Mouse (Mus musculus) stomach, embryonic 14.5 days (tissue): ENCODE measurements at regions not wholly inside any gene's neighbourhood (a gene's known extent, or its start where the extent isn't known, plus 50 kb on each side); places are given as distances from the start of the nearest gene placed in this dataset.

ENCODE experiments used
- ATAC-seq: fragments of 200-750 bp; cut with Nextera tagmentation; 2 replicates; pipeline ENCODE4 v1.8.0; 2017; ENCODE audit warnings: low read depth, moderate TSS enrichment; ENCODE audit not compliant: insufficient number of reproducible peaks, insufficient read depth, low FRiP score
- H3K27ac ChIP-seq: fragments of 300-500 bp; sonication (generic); 2 replicates; pipeline ENCODE4 v1.5.1; 2014; ENCODE audit warnings: mild to moderate bottlenecking, low read length, moderate library complexity, mixed read lengths
- H3K27me3 ChIP-seq: fragments of 300-500 bp; sonication (generic); 2 replicates; pipeline ENCODE4 v1.6.1; 2014; ENCODE audit warnings: low read length, control low read depth, mixed read lengths; ENCODE audit not compliant: control insufficient read depth, insufficient read depth
- H3K36me3 ChIP-seq: fragments of 300-500 bp; sonication (generic); 2 replicates; pipeline ENCODE4 v1.6.1; 2014; ENCODE audit warnings: mild to moderate bottlenecking, control low read depth, low read length, moderate library complexity, mixed read lengths; ENCODE audit not compliant: control insufficient read depth, insufficient read depth
- H3K4me1 ChIP-seq: fragments of 300-500 bp; sonication (generic); 2 replicates; pipeline ENCODE4 v1.6.1; 2014; ENCODE audit warnings: low read length, control low read depth, mixed read lengths; ENCODE audit not compliant: control insufficient read depth, insufficient read depth
- H3K4me2 ChIP-seq: fragments of 300-500 bp; sonication (generic); replicated peaks from 2 replicates; pipeline ENCODE4 v1.6.1; 2014; ENCODE audit warnings: low read depth, low read length, control low read depth
- H3K4me3 ChIP-seq: fragments of 300-500 bp; sonication (generic); 2 replicates; pipeline ENCODE4 v1.5.1; 2014; ENCODE audit warnings: low read depth, low read length, control low read depth
- H3K9ac ChIP-seq: fragments of 300-500 bp; sonication (generic); replicated peaks from 2 replicates; pipeline ENCODE4 v1.6.1; 2014; ENCODE audit warnings: low read depth, mild to moderate bottlenecking, control low read depth, low read length, moderate library complexity, mixed read lengths
- H3K9me3 ChIP-seq: fragments of 300-500 bp; sonication (generic); 2 replicates; pipeline ENCODE4 v1.6.1; 2016; ENCODE audit warnings: low read depth, low read length, control low read depth; ENCODE audit not compliant: control insufficient read depth
- WGBS: fragments of 180-500 bp; shearing (Covaris S2); extraction: QIAGEN DNeasy Blood & Tissue Kit; methylation state at CpG from one replicate; pipeline ENCODE4 v1.1.7; 2014; 5-methylcytosine and 5-hydroxymethylcytosine counted together

GRCm38 (mm10) chr4:10254029-10254690, 620.1 kb upstream of the 2610301B20Rik start:
- no peaks in the 10 kb centered on the region for H3K27me3 ChIP-seq
- H3K9ac ChIP-seq = no peak overlapping the region
- H3K4me3 ChIP-seq = no peak overlapping the region
- no peaks in the 10 kb centered on the region for H3K9me3 ChIP-seq
- 72% methylated on average over 6 of the region's 6 CpGs for WGBS
- ATAC-seq = no peak
- H3K27ac ChIP-seq = no peak overlapping the region
- no peaks in the 10 kb centered on the region for H3K36me3 ChIP-seq
- H3K4me2 ChIP-seq = no peak overlapping the region
- no peaks in the 10 kb centered on the region for H3K4me1 ChIP-seq

GRCm38 (mm10) chr4:10257537-10257936, 616.8 kb upstream of the 2610301B20Rik start:
- WGBS = 70% methylated on average over 4 of the region's 4 CpGs

GRCm38 (mm10) chr4:10260351-10260750, 613.9 kb upstream of the 2610301B20Rik start:
- Histone ChIP-seq H3K36me3 (no peaks in the 10 kb centered on the region), H3K4me2 (no peak overlapping the region), H3K9me3 (no peaks in the 10 kb centered on the region), H3K27me3 (no peaks in the 10 kb centered on the region), H3K4me1 (no peaks in the 10 kb centered on the region), H3K9ac (no peak overlapping the region), H3K27ac (no peak overlapping the region), H3K4me3 (no peak overlapping the region)
- ATAC-seq = no peak
- 79% methylated on average over 6 of the region's 6 CpGs for WGBS

More at GRCm38 (mm10) chr4:10257537-10257936, 616.8 kb upstream of the 2610301B20Rik start:
- Histone ChIP-seq H3K9ac (no peak overlapping the region), H3K4me3 (no peak overlapping the region), H3K4me2 (no peak overlapping the region), H3K27ac (no peak overlapping the region), H3K36me3 (no peaks in the 10 kb centered on the region), H3K4me1 (no peaks in the 10 kb centered on the region), H3K27me3 (no peaks in the 10 kb centered on the region), H3K9me3 (no peaks in the 10 kb centered on the region)
- ATAC-seq = no peak

- Histone ChIP-seq H3K4me3 (no peak overlapping the region), H3K4me2 (no peak overlapping the region), H3K27ac (no peak overlapping the region), H3K27me3 (no peaks in the 10 kb centered on the region), H3K4me1 (no peaks in the 10 kb centered on the region), H3K9me3 (no peaks in the 10 kb centered on the region), H3K36me3 (no peaks in the 10 kb centered on the region), H3K9ac (no peak overlapping the region)
- WGBS = 55% methylated on average over 2 of the region's 2 CpGs
- no peak for ATAC-seq
Observed at GRCm38 (mm10) chr4:10265942-10266341, 608.4 kb upstream of the 2610301B20Rik start.

GRCm38 (mm10) chr4:10285562-10285961, 588.7 kb upstream of the 2610301B20Rik start:
- no peak for ATAC-seq
- Histone ChIP-seq H3K9me3 (no peaks in the 10 kb centered on the region), H3K4me3 (no peak overlapping the region), H3K27ac (no peak overlapping the region), H3K36me3 (no peaks in the 10 kb centered on the region), H3K27me3 (no peaks in the 10 kb centered on the region), H3K9ac (no peak overlapping the region), H3K4me1 (no peaks in the 10 kb centered on the region), H3K4me2 (no peak overlapping the region)
- 37% methylated on average over 2 of the region's 2 CpGs for WGBS

- no peak overlapping the region for H3K9ac ChIP-seq
- H3K4me1 ChIP-seq = no peaks in the 10 kb centered on the region
- H3K27me3 ChIP-seq = no peaks in the 10 kb centered on the region
- no peak overlapping the region for H3K4me3 ChIP-seq
- H3K36me3 ChIP-seq = no peaks in the 10 kb centered on the region
- no peak overlapping the region for H3K4me2 ChIP-seq
- no peak for ATAC-seq
- H3K27ac ChIP-seq = no peak overlapping the region
- H3K9me3 ChIP-seq = no peaks in the 10 kb centered on the region
- 85% methylated on average over 3 of the region's 3 CpGs for WGBS
Observed at GRCm38 (mm10) chr4:10290326-10290725, 584.0 kb upstream of the 2610301B20Rik start.

GRCm38 (mm10) chr4:10295012-10295530, 579.2 kb upstream of the 2610301B20Rik start:
- Histone ChIP-seq H3K4me2 (no peak overlapping the region), H3K27ac (no peak overlapping the region), H3K9me3 (no peaks in the 10 kb centered on the region), H3K4me1 (no peaks in the 10 kb centered on the region), H3K9ac (no peak overlapping the region), H3K4me3 (no peak overlapping the region), H3K27me3 (no peaks in the 10 kb centered on the region), H3K36me3 (no peaks in the 10 kb centered on the region)
- ATAC-seq = no peak
- WGBS = 69% methylated on average over 4 of the region's 4 CpGs

GRCm38 (mm10) chr4:10296220-10296619, 578.1 kb upstream of the 2610301B20Rik start:
- H3K27me3 ChIP-seq = no peaks in the 10 kb centered on the region
- no peaks in the 10 kb centered on the region for H3K36me3 ChIP-seq
- WGBS = 79% methylated on average over 1 of the region's 1 CpGs
- H3K9me3 ChIP-seq = no peaks in the 10 kb centered on the region
- ATAC-seq = no peak
- H3K4me3 ChIP-seq = no peak overlapping the region
- no peak overlapping the region for H3K27ac ChIP-seq
- H3K9ac ChIP-seq = no peak overlapping the region
- H3K4me2 ChIP-seq = no peak overlapping the region
- H3K4me1 ChIP-seq = no peaks in the 10 kb centered on the region

GRCm38 (mm10) chr4:10311886-10312285, 562.4 kb upstream of the 2610301B20Rik start:
- Histone ChIP-seq H3K27ac (no peak overlapping the region), H3K4me2 (no peak overlapping the region), H3K4me3 (no peak overlapping the region), H3K9ac (no peak overlapping the region), H3K27me3 (no peaks in the 10 kb centered on the region), H3K9me3 (no peaks in the 10 kb centered on the region), H3K4me1 (no peaks in the 10 kb centered on the region), H3K36me3 (no peaks in the 10 kb centered on the region)
- 58% methylated on average over 5 of the region's 5 CpGs for WGBS
- no peak for ATAC-seq
